ENCODE assay signal across 10 mouse cellular contexts in the genomic region with DNA sequence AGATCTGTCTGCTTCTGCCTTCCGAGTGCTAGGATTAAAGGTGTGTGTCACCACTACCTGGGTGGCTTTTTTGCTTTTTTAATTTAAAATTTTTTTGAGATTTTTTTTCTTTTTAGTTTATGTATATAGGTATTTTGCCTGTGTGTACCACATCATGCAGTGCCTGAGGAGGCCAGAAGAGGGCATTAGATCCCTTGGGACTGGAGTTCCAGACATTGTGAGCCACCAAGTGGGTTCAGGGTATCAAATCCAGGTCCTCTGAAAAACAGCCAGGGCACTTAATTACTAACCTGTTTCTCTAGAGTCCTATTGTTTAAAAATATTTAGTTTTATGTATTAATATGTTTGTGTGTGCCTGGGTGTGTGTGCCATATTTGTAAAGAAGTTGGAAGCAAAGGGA. TPM values are rescaled to one million over a fixed set of nuclear protein-coding genes. Genes with fewer than 3 reads are reported as not detected.
DNase-seq lines count a peak whose midpoint lies in the region; ATAC-seq and TF ChIP-seq lines count a peak whose summit lies in the region.
"Had no signal": no experiment of that assay in that cellular context is flagged by ENCODE, and none has a peak within 500 bp of the region (broad histone marks: within the 10 kb centered on the region; RNA-seq: fewer than 3 reads in every experiment).

No protein-coding gene starts in this region.

- intact Hi-C loops in heart, adult 2 months (cut with DNase I) = no loop called here

- H3K27me3 ChIP-seq in heart, adult 2 months (ENCODE audit: control insufficient read depth, insufficient read depth, low read length) = no peaks in the 10 kb centered on the region
- H3K27me3 ChIP-seq in heart, embryonic 12.5 days (replicated peaks) = peaks cover 12% of the 10 kb centered on the region
- no peaks in the 10 kb centered on the region for H3K27me3 ChIP-seq in spleen, adult 2 months (ENCODE audit: control insufficient read depth, insufficient read depth, low read length)
- peaks cover 8% of the 10 kb centered on the region for H3K27me3 ChIP-seq in midbrain, embryonic 13.5 days

- no peak for ATAC-seq in heart, embryonic 12.5 days (ENCODE audit: insufficient number of reproducible peaks, low FRiP score)
- ATAC-seq in midbrain, embryonic 13.5 days = no peak

- DNase-seq in heart, adult 2 months = no peak
- DNase-seq in spleen, adult 2 months (ENCODE audit: low read depth in 1 of 2, low spot score in 2 of 2) = peak in 1 of 2 experiments; percentile 45
- no peak for DNase-seq in spleen, adult 12 weeks (ENCODE audit: low spot score)
- peak; percentile 35 for DNase-seq in kidney, postnatal 14 days
- DNase-seq in ovary, postnatal 10 days (ENCODE audit: low spot score) = no peak
- no peak for DNase-seq in left cerebral cortex, adult 9 months (ENCODE audit: low spot score in 2 of 2)
- DNase-seq: gastrocnemius, postnatal 14 days had no signal

- peak; percentile 79 for TF ChIP-seq CTCF in heart, adult 2 months (IDR thresholded peaks at IDR 0.05)
- peak; percentile 27; the same call in 1 of the 2 replicates for TF ChIP-seq CTCF in spleen, adult 2 months (IDR thresholded peaks at IDR 0.05; ENCODE audit: extremely low read depth, insufficient read depth, insufficient read length, insufficient replicate concordance)

- H3K79me2 ChIP-seq in heart, adult 2 months (replicated peaks; ENCODE audit: control insufficient read depth, insufficient read depth, low read length) = no peaks in the 10 kb centered on the region

- H3K27ac ChIP-seq in heart, adult 2 months = no peak overlapping the region
- H3K27ac ChIP-seq in heart, embryonic 12.5 days (ENCODE audit: poor library complexity, severe bottlenecking) = no peak overlapping the region
- no peak overlapping the region for H3K27ac ChIP-seq in spleen, adult 2 months (ENCODE audit: insufficient read depth, low read length)
- H3K27ac ChIP-seq in midbrain, embryonic 13.5 days = no peak overlapping the region

- TF ChIP-seq EP300 in heart, adult 2 months (IDR thresholded peaks at IDR 0.05; ENCODE audit: insufficient read depth, low read depth, low read length) = no peak

- 87% methylated on average over 1 of the region's 1 CpGs for WGBS in heart, adult 2 months
- 51% methylated on average over 1 of the region's 1 CpGs for WGBS in heart, embryonic 12.5 days
- 83% methylated on average over 1 of the region's 1 CpGs for WGBS in spleen, adult 2 months
- 90% methylated on average over 1 of the region's 1 CpGs for WGBS in midbrain, embryonic 13.5 days

- no peak overlapping the region for H3K4me2 ChIP-seq in heart, embryonic 12.5 days
- no peak overlapping the region for H3K4me2 ChIP-seq in midbrain, embryonic 13.5 days (replicated peaks)

- H3K9ac ChIP-seq in heart, adult 2 months (ENCODE audit: low read depth, low read length) = no peak overlapping the region
- no peak overlapping the region for H3K9ac ChIP-seq in heart, embryonic 12.5 days
- H3K9ac ChIP-seq in midbrain, embryonic 13.5 days (replicated peaks) = no peak overlapping the region

- H3K4me3 ChIP-seq in heart, adult 2 months = no peak overlapping the region
- H3K4me3 ChIP-seq in heart, embryonic 12.5 days = no peak overlapping the region
- H3K4me3 ChIP-seq in spleen, adult 2 months (ENCODE audit: extremely low read depth, insufficient read depth, insufficient read length) = no peak overlapping the region
- no peak overlapping the region for H3K4me3 ChIP-seq in midbrain, embryonic 13.5 days (replicated peaks)

- H3K36me3 ChIP-seq in heart, adult 2 months (ENCODE audit: control insufficient read depth, insufficient read depth, low read length) = no peaks in the 10 kb centered on the region
- H3K36me3 ChIP-seq in heart, embryonic 12.5 days = no peaks in the 10 kb centered on the region
- H3K36me3 ChIP-seq in spleen, adult 2 months (ENCODE audit: control insufficient read depth, insufficient read depth, low read length) = no peaks in the 10 kb centered on the region
- no peaks in the 10 kb centered on the region for H3K36me3 ChIP-seq in midbrain, embryonic 13.5 days

- no peak for TF ChIP-seq POLR2A in heart, adult 2 months (IDR thresholded peaks at IDR 0.05; ENCODE audit: insufficient read depth, low read depth, low read length)
- TF ChIP-seq POLR2A in spleen, adult 2 months (IDR thresholded peaks at IDR 0.05; ENCODE audit: low read depth, low read length) = no peak

- no peaks in the 10 kb centered on the region for H3K9me3 ChIP-seq in heart, embryonic 12.5 days (replicated peaks)
- H3K9me3 ChIP-seq in midbrain, embryonic 13.5 days = no peaks in the 10 kb centered on the region

- H3K4me1 ChIP-seq in heart, adult 2 months (ENCODE audit: control insufficient read depth, insufficient read depth, low read length) = peaks cover 2% of the 10 kb centered on the region; the same call in 1 of the 2 replicates
- 0 out of 2 replicates have a peak, but pooled peaks cover 4% of the 10 kb centered on the region for H3K4me1 ChIP-seq in heart, embryonic 12.5 days (replicated peaks)
- H3K4me1 ChIP-seq in spleen, adult 2 months (ENCODE audit: control insufficient read depth, insufficient read depth, insufficient read length) = no peaks in the 10 kb centered on the region
- 0 out of 2 replicates have a peak, but pooled peaks cover 5% of the 10 kb centered on the region for H3K4me1 ChIP-seq in midbrain, embryonic 13.5 days (replicated peaks)

RNA-seq across cellular contexts. Expression of gene Cxcl17, which starts 4.9 kb away (rescaled TPM):
- total RNA-seq in heart, adult 2 months (2021) = not detected
- polyA plus RNA-seq in heart, adult 2 months (2012; rRNA removed) = 8.1 TPM in 1 of 2 replicates, not detected in the other
- polyA plus RNA-seq in heart, embryonic 12.5 days (2016; fragmentation: Nextera tagmentation; extraction: Ambion mirVana) = not detected in 2 replicates
- polyA plus RNA-seq in spleen, adult 2 months (2012; rRNA removed) = not detected in 2 replicates
- polyA plus RNA-seq in midbrain, embryonic 13.5 days (2015; fragmentation: Nextera tagmentation; extraction: Ambion mirVana) = 0.51 and 0.73 TPM in 2 replicates
- total RNA-seq: gastrocnemius, postnatal 14 days had no signal
- polyA plus RNA-seq: limb, embryonic 14.5 days had no signal

RNA-seq across cellular contexts. Expression of gene Lipe, which starts 19.1 kb away (rescaled TPM):
- total RNA-seq in heart, adult 2 months (2021) = 10 to 100 TPM; 42.7 to 44.1 TPM
- 63.0 and 97.8 TPM in 2 replicates for polyA plus RNA-seq in heart, adult 2 months (2012; rRNA removed)
- polyA plus RNA-seq in heart, embryonic 12.5 days (2016; fragmentation: Nextera tagmentation; extraction: Ambion mirVana) = 4.1 and 5.9 TPM in 2 replicates
- 35.0 and 46.0 TPM in 2 replicates for polyA plus RNA-seq in spleen, adult 2 months (2012; rRNA removed)
- polyA plus RNA-seq in midbrain, embryonic 13.5 days (2015; fragmentation: Nextera tagmentation; extraction: Ambion mirVana) = 8.4 and 9.9 TPM in 2 replicates

RNA-seq across cellular contexts. Expression of gene Cnfn, which starts 48.1 kb away (rescaled TPM):
- not detected for total RNA-seq in heart, adult 2 months (2021)
- not detected in 2 replicates for polyA plus RNA-seq in heart, adult 2 months (2012; rRNA removed)
- not detected in 2 replicates for polyA plus RNA-seq in heart, embryonic 12.5 days (2016; fragmentation: Nextera tagmentation; extraction: Ambion mirVana)
- not detected in 2 replicates for polyA plus RNA-seq in spleen, adult 2 months (2012; rRNA removed)
- 0.32 TPM in 1 of 2 replicates, not detected in the other for polyA plus RNA-seq in midbrain, embryonic 13.5 days (2015; fragmentation: Nextera tagmentation; extraction: Ambion mirVana)
- total RNA-seq: gastrocnemius, postnatal 14 days had no signal

RNA-seq across cellular contexts. Expression of gene Ceacam1, which starts 59.8 kb away (rescaled TPM):
- total RNA-seq in heart, adult 2 months (2021) = 10 to 100 TPM; 13.5 to 14.6 TPM
- 9.8 and 17.3 TPM in 2 replicates for polyA plus RNA-seq in heart, adult 2 months (2012; rRNA removed)
- polyA plus RNA-seq in heart, embryonic 12.5 days (2016; fragmentation: Nextera tagmentation; extraction: Ambion mirVana) = 2.1 and 2.4 TPM in 2 replicates
- 16.0 and 16.3 TPM in 2 replicates for polyA plus RNA-seq in spleen, adult 2 months (2012; rRNA removed)
- polyA plus RNA-seq in midbrain, embryonic 13.5 days (2015; fragmentation: Nextera tagmentation; extraction: Ambion mirVana) = 0.34 and 0.43 TPM in 2 replicates
